Mouse (Mus musculus) adrenal gland, adult (tissue): ENCODE measurements around the gene Ppp2r5d.

Experiments
- DNase-seq, 2 experiments: peaks; one replicate each; pipeline ENCODE4 v3.0.0; 2022 to 2023; ENCODE audit warnings: low spot score in 1 of 2; ENCODE audit not compliant: inconsistent age in 2 of 2

The Ppp2r5d gene

DNA sequence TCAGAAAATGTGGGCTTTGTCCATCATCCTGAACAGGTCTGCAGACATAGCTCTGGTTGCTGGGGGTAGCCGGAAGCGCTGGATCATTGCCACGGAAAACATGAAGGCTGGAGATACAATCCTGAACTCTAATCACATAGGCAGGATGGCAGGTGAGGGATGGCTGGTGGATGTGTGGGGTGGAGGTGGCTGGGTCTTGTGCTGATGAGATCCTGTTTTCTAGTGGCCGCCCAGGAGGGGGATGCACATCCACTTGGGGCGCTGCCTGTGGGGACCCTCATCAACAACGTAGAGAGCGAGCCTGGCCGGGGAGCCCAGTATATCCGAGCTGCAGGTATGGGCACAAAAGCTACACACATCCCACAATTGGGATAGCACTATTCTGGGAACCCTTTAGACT is 56.5 kb downstream of the Ppp2r5d start:
- DNase-seq = no peak

DNA sequence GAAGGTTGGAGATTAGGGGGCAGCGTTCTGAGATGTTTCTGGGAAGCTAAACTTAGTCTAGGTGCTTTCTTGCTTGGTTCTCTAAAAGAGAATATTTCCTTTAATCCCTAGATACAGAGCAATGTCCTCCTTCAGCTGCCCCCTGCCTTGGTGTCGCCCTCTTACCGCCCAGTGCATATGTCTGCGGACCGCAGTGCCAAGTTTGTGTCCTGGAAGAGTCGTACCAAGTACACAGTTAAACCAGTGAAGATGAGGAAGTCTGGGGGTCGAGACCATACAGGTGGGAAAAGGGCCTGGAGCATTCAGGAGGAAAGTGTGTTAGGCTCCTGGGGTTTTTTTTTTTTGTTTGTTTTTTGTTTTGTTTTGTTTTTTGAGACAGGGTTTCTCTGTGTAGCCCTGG is 57.6 kb downstream of the Ppp2r5d start:
- no peak for DNase-seq

DNA sequence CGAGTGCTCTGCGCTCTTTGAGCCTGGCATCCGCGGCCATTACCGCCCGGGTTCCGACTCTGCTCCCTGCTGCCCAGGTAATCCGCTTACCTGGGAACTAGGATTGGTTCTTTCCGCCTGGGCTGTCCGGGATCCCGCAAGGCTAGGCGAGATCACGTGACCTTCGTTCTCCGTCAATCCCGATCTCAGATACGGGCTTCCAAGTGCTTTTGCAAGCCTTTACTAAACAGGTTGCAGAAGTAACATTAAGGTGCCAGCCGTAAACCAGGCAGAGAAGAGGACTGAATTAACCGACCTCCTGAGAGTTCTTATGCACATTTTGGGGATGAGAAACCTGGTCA is 58.6 kb downstream of the Ppp2r5d start:
- no peak for DNase-seq

DNA sequence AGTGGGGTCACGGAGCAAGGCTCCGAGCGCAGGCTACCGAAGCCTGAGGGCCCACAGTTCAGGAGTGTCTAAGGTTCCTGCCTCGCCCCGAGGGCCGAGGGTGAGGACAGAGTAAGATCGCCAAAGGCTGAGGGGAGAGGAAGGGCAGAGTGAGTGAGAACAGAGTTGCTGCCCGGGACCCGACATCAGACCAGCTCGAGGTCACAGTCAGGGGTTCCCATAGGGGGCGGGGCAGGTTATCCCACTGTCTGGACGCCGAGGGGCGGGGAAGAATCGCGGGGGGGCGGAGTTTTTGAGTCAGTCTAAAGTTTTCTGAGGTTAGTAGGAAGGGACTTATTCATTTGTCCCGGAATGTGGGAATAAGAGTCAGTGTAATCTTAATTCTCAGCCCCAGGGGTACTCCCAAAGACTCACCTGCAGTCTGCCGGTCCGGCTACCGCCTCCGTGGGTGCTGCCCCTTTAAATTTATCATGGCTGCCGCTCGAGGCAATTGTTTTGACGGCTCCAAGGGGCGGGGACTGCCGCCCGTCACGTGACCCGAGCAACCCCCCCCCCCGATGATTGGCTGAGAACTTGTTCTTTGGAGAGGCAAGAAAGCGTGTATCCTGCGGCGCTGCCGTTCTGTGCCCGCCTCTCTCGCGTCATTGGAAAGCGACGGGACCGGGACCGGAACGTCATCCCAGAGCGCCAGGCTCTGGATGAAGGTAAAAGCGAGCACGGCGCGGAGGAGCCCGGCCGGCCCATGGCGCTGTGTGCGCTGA is 59.2 kb downstream of the Ppp2r5d start, which contains the start of the genes Klc4 and Mrpl2:
Gene Klc4 (minus strand): TSS at position 462 of the 761 bp plus-strand sequence.
Gene Mrpl2 (plus strand): TSS at position 669 of the 761 bp plus-strand sequence.
- DNase-seq = peak; percentile 98 to 100

DNA sequence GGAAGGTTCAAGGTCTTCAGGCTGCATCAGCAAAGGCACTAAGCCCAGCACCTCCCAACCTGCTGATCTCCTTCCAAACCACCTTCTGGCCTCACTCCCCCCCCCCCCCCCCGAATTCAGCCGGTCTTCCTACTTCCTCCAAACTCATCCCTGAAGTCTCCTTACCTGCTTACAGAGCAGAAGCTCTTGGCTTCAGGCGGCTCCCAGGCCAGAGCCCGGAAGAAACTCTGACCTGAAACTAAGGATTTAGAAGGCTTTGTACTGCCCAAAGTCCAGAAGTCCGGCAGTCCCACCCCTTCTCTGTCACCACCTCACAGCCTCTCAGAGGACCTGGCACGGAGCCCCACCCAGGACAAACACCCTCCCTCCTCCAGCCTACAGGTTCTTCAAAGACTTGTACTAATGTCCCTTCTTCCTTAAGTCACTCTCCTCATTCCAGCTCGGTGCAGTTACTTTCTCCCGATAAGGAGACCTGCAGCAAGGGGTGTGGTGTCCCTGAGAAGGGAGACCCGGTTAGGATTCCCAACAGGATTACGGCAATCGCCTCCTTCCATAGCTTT is 59.9 kb downstream of the Ppp2r5d start:
- peak; percentile 80 to 89 for DNase-seq

DNA sequence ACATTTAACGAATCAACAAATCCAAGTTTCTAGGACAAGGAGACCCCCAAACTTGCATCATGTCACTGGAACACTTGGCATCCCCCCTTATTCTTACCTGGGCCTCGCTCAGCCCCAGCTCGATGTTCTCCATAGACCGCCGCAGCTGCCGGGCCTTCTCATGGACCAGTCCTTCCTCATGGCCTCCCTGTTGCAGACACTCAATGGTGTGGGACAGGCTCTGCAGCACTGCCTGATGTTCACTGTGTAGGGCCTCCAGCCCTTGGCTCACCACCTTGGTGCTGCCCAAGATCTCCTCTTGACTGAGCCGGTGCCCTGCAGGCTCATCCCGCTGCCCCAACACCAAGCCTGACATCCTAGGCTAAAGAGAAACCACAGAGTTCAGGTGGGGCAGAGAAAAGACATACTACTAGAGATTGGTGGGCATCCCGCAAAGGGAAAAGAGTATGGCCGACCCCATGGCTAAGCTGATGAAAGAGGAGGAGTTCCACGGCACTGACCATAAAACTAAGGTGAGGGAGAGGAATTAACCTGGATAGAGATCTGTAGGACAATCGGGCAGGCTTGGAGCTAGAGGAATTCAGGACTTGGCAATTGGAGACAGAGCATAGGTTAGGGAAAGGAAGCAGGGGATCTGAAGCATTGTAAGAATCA is 60.6 kb downstream of the Ppp2r5d start:
- DNase-seq = peak in 1 of 2 experiments; percentile 54

DNA sequence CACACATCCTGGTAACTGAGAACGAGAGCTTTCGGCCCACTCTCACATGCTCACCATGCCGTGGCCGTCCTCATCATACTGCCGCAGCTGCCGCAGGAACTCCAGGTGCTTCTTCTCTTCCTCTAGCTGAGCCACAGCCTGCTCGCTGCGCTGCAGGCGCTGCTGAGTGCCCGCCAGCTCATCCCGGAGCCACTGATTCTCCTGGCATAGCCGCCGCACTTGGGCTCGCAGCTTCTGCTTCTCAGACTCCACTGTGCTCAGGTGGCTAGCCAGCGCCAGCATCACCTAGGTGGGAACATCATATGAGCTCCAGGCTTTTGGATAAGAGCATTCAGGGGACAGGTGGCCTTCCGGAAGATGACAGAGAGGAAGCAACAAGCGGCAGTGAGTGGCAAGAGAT is 62.9 kb downstream of the Ppp2r5d start:
- DNase-seq = no peak

DNA sequence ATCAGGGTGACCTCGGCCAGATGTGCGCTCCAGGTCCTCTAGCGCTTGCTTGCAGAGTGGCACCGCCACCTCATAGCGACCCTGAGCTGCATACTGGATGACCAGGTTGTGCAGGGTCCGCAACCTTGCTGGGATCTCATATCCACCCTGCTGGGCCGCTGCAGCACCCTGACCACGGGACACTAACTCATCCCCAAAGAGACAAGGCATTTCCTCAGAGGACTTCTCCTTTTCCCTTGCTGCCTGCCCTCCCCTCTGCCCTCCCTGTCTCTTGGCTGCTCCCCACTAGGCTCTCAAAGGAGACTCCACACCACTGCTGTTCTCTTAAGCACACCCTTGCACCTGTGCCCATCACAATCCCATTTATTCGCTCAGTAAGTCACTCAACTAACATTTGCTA is 65.0 kb downstream of the Ppp2r5d start:
- no peak for DNase-seq

DNA sequence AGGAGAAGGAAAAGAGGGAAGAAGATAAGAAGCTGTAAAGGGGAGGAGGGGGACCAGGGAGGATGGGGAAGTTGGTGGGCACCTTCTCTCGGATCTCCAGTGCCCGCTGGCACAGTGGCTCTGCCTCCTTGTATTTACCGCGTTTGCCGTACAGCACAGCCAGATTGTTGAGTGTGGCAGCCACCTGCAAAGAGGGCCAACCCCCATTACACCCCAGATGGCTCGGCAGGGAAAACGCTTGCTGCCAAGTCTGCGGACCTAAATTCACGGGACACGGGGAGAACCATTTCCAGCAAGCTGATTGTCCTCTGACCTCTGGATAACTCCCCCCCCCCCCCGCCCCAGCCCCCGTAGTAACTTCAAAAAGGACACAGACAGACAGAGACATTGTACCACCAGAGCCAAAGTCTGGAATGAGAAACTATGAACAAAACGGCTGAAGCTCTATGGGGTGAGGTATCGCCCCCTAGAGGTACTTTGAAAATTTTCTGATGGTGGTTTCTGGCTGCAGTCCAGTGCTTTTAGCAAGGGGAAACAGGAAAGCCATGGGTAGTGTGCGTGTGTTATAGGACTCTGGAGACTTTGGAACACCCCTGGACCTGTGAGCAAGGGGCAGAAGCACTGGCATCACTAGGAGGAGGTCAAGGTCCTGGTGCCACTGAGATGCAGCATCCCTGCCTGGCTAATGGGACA is 67.9 kb downstream of the Ppp2r5d start:
- peak; percentile 53 to 90 for DNase-seq
